Mouse (Mus musculus): Measurements from ENCODE around the gene Lrp4.
A peak's percentile ranks its signal among the peaks of the same experiment; 100 is the strongest.

Lrp4 gene

GRCm38 (mm10) chr2:91457259-91457655 lies at the start of gene Lrp4:
Gene Lrp4, plus strand, starts transcription at chr2:91457511.
- DNase-seq (ENCODE audit: low read depth, low spot score), result no peak

GRCm38 (mm10) chr2:91408031-91408430 lies 49.3 kb upstream of the Lrp4 start:
- no peak for DNase-seq (ENCODE audit: low read depth, low spot score)

- DNase-seq (ENCODE audit: low read depth, low spot score), result no peak
These were observed 45.8 kb upstream of the Lrp4 start for GRCm38 (mm10) chr2:91411473-91411872.

DNA sequence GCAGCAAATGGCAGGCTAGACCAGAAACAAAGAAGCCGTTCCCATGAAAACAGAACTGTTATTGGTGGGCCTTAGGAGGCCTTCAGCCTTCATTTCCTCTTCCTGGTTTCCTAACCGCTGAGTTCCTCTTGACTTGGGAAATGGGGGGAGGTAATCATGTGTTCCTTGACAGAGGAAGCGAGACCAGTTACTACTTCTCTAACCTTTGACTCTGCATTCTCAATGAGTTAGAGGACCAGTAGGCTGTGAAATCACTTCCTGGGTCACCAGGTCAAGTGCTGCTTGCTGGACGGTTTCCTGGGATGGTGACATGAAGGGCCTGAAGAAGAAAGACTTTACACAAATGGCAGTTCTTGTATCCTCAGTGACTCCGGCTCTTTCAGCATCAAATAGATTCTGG lies 45.0 kb upstream of the Lrp4 start:
- DNase-seq (ENCODE audit: low read depth, low spot score), result no peak

GRCm38 (mm10) chr2:91413811-91414210 lies 43.5 kb upstream of the Lrp4 start:
- DNase-seq (ENCODE audit: low read depth, low spot score), result no peak

- DNase-seq (ENCODE audit: low read depth, low spot score), result no peak
These were observed 35.7 kb upstream of the Lrp4 start for GRCm38 (mm10) chr2:91421641-91422040.

GRCm38 (mm10) chr2:91424061-91424720 lies 33.1 kb upstream of the Lrp4 start:
- DNase-seq (ENCODE audit: low read depth, low spot score), result no peak

DNA sequence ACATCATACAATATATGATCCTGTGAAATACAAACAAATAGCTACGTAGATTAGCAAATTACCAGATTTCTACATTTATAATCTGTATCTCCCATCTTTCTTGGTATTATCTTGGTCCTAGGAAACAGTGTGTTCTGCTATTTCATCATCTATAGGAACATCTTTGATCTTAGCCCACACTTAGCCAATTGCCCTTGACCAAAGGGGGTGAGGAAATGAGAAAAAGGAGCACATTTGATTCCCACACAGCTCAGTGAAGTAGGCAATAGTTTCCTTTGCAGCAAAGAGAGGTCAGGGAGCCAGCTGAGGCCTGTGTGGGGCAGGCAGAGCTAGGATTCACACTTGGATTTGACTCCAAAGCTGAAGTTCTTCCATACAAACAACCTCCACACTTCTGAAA lies 31.0 kb upstream of the Lrp4 start:
- DNase-seq (ENCODE audit: low read depth, low spot score), result no peak

- DNase-seq (ENCODE audit: low read depth, low spot score), result no peak
These were observed 28.2 kb upstream of the Lrp4 start for GRCm38 (mm10) chr2:91429146-91429545.

DNA sequence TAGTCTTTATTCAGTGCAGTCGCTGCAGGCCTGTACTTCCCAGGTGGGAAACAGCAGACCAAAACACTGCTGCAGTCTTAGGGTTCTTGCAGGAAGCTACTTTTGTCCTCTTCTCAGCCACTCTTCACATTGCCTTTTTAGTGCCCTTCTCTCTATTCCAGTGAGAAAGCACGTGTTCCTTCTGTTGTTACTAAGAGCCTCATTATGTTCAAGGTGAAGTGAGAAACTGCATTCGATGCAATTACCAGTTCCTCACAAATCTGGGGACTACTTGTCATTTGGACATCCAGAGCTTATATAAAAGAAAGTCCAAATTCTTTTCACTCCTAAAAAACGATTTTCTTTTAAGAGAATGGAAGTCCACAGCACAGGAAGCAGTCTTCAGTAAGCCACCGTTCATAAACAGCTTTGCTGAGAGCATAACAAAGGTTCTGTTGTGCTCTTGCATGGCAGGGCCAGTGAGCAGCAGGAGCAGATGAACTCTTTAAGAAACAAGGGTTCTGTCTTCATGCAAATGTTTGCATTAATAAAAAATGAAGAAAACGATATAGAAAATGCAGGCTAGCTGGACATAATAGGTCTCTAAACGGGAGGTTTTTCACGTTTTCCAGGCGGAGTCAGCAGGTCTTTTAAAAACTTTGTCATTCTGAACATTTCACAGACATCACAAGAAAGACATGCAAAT lies 27.3 kb upstream of the Lrp4 start:
- no peak for DNase-seq (ENCODE audit: low read depth, low spot score)

GRCm38 (mm10) chr2:91430600-91430919 lies 26.8 kb upstream of the Lrp4 start:
- DNase-seq (ENCODE audit: low read depth, low spot score), result no peak

GRCm38 (mm10) chr2:91436713-91437112 lies 20.6 kb upstream of the Lrp4 start:
- DNase-seq (ENCODE audit: low read depth, low spot score), result no peak

GRCm38 (mm10) chr2:91437116-91437815 lies 20.0 kb upstream of the Lrp4 start:
- DNase-seq (ENCODE audit: low read depth, low spot score), result no peak

- no peak for DNase-seq (ENCODE audit: low read depth, low spot score)
These were observed 18.0 kb upstream of the Lrp4 start for GRCm38 (mm10) chr2:91439271-91439670.

- DNase-seq (ENCODE audit: low read depth, low spot score), result no peak
These were observed 17.4 kb upstream of the Lrp4 start for GRCm38 (mm10) chr2:91439876-91440275.

GRCm38 (mm10) chr2:91440686-91441085 lies 16.6 kb upstream of the Lrp4 start:
- DNase-seq (ENCODE audit: low read depth, low spot score), result no peak

DNA sequence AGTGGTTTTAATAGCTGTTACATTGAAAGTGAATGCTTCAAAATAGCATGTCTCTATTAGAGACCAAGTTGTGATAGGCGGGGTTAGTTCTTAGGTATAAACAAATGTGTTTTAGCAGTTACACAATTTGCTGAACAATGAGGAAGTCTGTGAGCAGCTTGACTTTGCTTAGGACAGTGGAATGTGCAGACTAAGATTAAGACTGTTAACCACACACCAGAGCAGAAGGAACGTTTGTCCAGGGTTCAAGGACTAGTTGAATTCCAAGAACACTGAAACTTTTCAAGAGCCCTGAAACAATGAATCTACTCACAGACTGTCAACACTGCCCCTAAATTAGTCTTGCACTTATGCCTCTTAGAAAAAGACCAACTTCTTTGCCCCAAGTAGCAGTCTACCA lies 15.6 kb upstream of the Lrp4 start:
- DNase-seq (ENCODE audit: low read depth, low spot score), result no peak

GRCm38 (mm10) chr2:91442241-91442640 lies 15.1 kb upstream of the Lrp4 start:
- DNase-seq (ENCODE audit: low read depth, low spot score), result no peak

GRCm38 (mm10) chr2:91444286-91444892 lies 12.9 kb upstream of the Lrp4 start, which contains the start of gene 1110051M20Rik:
Gene 1110051M20Rik, minus strand, starts transcription at chr2:91444704.
- peak; percentile 59 for DNase-seq (ENCODE audit: low read depth, low spot score)

GRCm38 (mm10) chr2:91449662-91450061 lies 7.6 kb upstream of the Lrp4 start:
- no peak for DNase-seq (ENCODE audit: low read depth, low spot score)

- no peak for DNase-seq (ENCODE audit: low read depth, low spot score)
These were observed 7.0 kb upstream of the Lrp4 start for GRCm38 (mm10) chr2:91450316-91450715.

GRCm38 (mm10) chr2:91452658-91453057 lies 4.7 kb upstream of the Lrp4 start:
- DNase-seq (ENCODE audit: low read depth, low spot score), result no peak
